Mouse (Mus musculus) kidney, postnatal 14 days (tissue): ENCODE measurements around the gene Nfyb.

ENCODE experiments used
- DNase-seq: peaks from one replicate; pipeline ENCODE4 v3.0.0; 2022; ENCODE audit warnings: mixed read lengths

The Nfyb gene

DNA sequence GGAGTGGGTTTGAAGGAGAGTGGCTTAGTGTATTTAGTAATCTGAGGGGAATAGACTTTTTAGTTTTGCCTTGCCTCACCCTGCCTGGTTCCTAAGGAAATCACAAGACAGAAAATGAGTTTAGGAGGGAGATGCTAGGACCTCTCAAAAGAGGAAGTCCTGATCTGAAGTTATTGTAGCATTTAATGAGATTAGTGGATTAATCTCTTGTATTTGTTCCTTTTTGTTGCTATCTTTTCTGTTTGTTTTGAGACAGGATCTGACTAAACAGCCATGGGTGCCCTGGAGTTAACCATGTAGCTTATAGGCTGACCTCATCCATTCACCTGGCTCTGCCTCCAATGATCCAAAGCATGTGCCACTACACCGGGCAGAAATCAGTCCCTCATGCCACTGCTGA lies 21.4 kb downstream of the Nfyb start:
- no peak for DNase-seq

GRCm38 (mm10) chr10:82741876-82742275 lies 22.1 kb downstream of the Nfyb start:
- peak; percentile 27 for DNase-seq

GRCm38 (mm10) chr10:82741354-82741753 lies 22.6 kb downstream of the Nfyb start:
- no peak for DNase-seq

DNA sequence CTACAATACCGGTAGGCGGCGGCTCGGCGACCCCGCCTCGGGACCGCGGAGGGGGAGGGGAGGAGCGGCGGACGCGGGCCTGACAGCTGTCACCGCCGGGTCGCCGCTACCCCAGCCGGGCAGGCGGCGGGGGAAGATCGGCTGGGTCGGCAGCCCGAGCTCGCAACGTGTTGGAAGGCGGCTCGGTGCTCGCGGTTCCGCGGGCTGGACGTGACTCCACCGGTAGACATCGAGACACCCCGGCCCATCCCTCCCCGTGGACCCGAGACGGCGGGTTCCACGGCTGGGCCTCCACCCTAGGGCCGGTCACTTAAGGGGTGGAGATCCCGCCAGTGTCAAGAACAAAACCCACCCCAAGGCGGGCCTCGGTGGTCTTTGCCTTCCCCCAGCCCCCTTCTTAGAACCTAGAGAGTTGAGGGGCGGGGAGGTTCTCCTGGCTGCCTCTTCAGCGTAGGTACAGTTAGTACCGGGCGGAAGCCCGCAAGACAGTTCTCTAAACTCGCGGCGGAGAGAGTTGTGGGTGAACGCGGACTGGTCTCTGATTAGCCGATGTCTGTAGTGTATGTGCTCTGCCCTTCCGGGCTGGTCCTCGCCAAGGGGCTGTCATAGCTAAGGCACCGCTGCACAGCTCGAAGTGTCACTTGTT lies 64.5 kb downstream of the Nfyb start:
- peak; percentile 27 for DNase-seq

DNA sequence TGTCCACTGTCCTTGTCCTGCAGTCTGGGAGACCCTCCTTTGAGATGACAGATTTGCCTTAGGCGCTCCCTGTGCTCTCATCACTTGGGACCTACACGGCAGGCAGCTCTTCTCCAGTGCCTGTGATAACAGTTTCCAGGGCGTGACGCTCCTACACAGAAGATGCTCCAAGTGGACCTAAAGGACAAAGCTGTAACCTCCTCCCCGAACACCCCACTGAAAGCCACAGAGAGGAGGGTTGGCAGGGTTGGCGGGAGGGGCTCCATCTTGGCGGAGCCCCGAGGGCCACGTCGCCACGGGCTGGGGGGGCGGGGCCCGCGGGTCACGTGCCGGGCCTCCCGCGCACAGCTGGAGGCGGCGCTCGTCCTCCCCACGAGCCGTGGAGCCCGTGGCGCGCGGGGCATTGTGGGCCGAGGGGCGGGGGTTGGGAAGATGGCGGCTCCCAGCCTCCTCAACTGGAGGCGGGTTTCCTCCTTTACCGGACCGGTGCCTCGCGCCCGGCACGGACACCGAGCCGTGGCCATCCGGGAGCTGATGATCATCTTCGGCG lies 65.2 kb downstream of the Nfyb start:
- peak; percentile 92 for DNase-seq
